Mouse (Mus musculus) thymus, adult 18-20 months (tissue): ENCODE results near the gene Odc1.

Source experiments
- DNase-seq, 2 experiments: peaks; one replicate each; pipeline ENCODE4 v3.0.0; 2022; ENCODE audit warnings: mixed read lengths in 2 of 2

Odc1 gene

DNA sequence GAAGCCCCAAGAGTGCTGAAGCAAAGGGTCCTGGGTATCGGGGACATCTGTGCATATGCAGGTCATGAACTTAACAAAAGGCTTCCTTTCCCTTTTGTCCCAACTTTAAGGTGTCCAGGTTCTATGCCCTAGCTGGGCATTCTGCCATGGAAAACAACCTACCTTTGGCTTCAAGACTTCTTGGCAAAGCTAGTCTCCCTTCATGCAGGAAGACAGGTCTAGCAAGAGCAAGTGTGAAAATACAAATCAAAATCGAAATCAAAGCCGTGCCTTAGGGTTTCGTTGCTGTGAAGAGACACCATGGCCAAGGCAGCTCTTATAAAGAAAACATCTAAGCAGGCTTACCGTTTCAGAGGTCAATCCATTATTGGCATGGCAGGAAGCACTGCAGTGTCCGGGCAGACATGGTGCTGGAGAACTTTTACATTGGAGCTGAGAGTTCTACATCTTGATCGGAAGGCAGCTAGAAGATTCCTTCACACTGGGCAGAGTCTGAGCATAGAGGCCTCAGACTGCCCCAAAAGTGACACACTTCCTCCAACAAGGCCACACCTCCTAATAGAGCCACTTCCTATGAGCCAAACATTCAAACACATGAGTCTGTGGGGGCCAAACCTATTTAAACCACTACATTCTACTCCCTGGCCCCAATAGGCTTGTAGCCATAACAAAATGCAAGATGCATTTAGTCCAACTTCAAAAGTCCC lies 44.5 kb downstream of the Odc1 start:
- DNase-seq = no peak

DNA sequence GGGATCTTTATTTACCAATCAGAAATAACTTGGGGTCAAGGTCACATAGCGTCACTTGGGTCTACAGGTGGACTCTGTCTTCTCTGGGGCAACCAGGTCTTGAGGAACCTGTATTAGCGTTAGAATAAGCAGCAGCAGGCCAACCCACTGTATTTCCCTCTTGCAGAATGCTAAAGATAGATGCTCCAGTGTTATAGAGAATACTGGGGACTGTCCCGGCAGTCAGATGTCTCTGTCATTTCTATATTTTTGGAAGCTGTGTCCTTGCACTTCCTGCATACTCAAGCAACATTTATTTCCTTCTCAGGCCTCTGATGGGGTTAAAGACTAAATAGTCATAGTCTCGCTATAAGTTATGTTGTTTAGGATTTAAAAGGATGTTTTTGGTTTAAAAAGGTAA lies 46.7 kb downstream of the Odc1 start:
- no peak for DNase-seq

DNA sequence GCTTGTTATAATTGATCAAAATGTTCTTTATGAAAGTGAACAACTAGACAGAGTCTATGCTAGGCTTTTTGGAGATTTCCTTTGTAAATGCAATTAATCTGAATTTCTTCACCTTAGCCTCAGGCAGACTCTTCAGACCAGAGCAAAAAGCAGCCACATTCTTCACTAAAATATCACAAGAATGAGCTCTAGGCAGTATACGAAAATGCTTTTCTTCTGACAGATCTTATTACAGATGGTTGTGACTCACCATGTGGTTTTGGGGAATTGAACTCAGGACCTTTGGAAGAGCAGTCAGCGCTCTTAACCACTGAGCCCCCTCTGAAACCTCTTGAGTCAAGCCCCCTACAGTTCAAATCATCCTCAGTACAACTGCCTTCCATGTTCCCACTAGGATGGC lies 49.4 kb downstream of the Odc1 start:
- no peak for DNase-seq

DNA sequence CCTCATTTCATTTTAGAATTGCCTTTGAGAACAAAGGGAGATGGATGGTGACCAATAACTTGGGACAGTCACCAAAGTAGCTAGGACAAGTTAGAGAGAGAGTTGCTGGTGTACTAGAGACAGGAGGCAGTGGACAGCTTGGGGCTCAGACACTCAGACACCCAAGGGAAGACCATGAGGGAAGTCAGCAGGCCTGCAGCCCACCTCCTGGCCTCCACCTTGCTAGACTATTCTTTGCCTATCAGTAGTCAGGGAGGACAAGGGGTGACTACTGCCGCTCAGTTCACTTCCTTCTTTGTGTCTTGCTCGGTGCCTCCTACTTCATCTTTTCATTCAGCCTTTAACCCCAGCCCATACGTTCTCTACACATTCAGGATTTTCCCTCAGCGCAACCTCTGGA lies 50.1 kb downstream of the Odc1 start:
- DNase-seq = no peak

DNA sequence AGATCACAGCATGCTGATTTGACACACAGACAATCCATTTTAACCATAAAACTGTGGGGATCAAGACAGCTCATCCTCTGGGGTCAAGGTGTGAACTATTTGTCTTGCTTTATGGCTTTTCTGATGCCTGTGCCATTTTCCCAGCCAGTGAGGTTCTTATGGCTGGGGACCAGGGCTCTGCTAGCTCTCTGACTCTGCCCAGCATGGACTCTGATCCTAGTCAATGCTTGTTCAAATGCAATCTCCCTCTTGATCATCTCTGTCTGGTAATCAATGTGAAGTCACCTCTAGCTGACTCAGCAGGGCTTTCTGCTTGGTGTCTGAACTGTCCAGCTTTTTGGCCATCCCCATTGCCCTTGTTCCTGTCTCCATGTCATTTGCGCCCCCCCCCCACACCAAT lies 50.6 kb downstream of the Odc1 start:
- DNase-seq = no peak
